Mouse (Mus musculus): ENCODE measurements around the gene Atp2a1.

Gene Atp2a1

DNA sequence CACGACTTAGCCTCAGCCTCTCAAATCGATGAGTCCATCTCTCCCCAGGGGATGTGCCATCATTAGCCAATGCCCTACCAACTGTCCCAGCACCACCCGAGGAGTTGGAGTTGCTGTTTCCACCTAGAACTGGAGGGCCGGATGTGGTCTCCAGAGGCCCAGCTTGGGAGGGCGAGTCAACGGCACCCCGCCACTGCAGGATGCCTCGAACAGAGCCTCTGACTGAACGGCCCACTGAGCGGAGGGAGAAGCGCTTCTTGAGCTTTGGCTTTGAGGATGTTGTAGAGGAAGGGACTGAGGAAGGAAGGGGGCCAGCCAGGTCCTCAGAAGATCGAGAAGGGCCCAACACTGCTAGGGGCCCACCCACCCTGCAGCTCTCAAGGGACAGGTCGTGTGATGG lies 9.4 kb upstream of the Atp2a1 start:
- no peak for DNase-seq

DNA sequence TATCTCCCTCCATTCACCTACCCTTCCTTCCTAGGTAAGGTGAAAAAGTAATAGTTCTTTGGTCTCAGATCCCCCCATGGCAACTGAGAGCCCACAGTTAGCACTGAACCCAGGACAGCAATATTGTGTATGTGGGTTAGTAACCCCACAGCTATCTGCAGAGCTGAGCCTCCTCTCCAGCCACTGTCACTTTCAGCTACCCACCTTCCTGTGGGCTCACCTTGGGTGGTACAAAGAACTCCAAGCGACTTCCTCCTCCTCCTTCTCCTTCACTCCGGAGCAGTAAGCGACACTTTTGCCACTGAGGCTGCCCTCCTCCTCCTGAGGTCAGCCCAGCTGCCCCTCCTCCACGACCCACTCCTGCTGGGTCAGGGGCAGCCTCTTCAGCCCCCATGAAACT lies 8.9 kb upstream of the Atp2a1 start:
- DNase-seq, result no peak

DNA sequence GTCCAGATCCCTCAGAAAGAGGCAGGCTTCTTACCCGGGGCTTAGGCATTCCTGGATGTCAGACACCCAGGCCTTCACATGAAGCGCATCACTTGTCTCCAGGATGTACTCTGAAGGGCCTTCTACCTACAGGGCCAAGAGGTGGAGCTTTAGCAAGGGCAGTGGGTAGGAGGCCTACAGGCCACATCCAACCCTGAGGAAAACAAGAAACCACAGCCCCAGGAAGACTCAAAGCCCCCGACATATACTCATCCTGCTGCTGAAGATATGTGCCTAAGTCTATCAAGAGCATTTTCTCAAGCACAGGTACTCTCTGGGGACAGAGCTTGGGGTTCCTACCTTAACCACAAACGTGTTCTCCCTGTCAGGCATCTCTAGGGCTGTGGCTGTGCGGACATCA lies 8.5 kb upstream of the Atp2a1 start:
- no peak for DNase-seq

DNA sequence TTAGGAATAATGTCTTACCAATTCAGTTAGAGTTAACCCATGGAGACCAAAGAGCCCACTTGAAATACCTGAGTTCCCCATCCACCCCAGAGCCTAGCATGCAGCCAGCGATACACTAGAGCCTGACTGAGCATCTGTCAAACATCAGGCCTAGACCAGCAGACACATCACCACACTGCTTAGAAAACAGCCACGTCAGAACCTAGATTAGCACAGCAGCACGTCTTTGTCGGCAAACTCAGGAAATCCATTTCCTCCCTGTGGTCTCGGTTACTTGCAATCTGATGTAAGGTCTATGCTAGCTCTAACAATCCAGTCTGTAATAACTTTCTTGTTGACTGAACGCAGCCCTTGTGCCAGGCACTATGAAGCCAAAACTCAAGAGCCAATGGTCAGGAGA lies 7.2 kb upstream of the Atp2a1 start:
- no peak for DNase-seq

DNA sequence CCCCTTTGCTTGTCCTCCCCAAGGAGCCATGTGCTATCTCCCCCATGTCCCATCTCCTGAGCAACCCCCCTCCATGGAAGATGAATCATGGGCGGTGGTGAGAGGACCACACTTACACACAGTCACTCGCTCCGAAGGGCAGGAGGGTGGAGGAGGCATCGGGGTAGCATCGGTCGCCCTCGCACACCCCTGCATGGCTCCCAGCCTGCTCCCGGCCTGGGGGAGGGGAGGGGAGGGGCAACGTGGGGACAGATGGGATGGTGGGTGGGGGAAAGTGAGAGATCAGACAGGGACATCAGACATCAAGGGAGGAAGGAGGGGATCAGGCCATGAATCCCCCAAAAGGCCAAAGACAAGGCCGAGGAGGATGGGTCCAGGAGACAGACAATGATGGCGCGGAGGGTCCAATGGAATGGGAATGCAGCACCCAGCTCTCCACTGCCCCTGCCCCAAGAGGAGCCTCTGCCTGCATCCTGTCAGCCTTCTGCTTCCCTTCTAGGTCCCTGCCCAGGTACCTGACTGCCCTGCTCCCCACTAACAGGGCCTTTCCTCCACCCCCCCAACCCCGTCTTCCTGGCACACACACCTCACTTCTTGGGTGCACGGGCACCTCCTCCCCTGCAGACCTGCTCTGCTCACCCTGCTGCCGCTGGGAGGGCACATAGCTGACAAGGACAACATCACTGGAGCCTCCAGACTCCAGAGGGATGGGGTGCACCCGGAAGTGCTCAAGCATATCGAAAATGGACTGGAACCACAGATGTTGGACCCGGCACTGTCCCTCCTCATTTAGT lies 5.1 kb upstream of the Atp2a1 start:
- no peak for DNase-seq

DNA sequence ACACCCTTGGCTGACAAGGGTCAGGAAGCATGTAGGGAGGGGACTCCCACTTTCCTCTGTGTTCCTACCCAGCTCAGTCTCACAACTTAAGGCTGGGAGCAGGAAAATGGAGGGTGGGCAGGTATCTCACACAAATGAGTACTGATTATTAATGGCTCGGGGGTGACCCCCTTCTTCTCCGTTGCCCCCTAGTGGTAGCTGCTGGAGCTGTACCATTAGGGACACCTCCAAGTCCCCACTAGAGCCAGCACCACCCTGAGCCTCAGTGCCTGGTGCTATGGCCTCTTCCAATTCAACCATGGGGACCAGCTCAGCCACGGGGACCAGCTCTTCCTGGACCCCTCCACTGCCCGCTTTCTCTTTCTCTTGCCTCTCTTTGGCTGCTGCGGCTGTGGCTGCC lies 4.4 kb upstream of the Atp2a1 start:
- DNase-seq, result peak; percentile 25 to 37

DNA sequence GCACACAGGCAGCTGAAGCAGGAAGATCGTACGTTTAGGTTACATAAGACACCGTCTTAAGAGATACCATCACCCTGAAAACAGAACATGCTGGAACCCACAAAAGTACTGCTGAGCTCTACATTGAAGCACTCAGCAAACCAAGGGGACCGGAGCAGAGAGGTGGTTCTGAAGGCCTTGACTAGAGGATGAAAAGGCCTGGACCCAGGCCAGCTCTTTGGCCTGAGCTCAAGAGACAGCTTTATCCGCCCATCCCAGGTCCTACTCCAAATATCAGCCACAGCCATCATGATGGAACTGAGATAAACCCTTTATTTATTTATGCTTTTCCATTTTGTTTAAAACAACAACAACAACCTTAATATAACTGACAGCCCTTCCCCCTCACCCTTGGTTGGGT lies 3.8 kb upstream of the Atp2a1 start:
- no peak for DNase-seq

DNA sequence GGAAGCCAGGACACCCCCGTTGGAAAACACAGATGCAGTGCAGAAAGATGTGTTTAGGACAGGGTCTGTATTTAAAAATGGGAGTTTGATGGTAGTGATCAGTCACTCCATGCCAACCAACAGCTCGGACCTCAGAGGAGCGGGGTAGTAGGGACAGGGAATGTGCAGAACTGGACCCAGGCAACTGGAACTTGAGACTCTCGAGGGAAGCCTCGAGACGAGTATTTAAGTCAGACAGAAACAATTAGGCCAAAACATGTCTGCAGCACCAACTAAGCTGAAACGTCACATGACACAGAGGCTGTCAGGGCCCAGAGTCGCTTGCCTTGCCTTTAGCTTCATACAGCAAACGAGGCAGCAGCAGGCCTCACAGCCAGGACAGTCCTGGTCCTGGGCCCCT lies 3.2 kb upstream of the Atp2a1 start:
- no peak for DNase-seq

DNA sequence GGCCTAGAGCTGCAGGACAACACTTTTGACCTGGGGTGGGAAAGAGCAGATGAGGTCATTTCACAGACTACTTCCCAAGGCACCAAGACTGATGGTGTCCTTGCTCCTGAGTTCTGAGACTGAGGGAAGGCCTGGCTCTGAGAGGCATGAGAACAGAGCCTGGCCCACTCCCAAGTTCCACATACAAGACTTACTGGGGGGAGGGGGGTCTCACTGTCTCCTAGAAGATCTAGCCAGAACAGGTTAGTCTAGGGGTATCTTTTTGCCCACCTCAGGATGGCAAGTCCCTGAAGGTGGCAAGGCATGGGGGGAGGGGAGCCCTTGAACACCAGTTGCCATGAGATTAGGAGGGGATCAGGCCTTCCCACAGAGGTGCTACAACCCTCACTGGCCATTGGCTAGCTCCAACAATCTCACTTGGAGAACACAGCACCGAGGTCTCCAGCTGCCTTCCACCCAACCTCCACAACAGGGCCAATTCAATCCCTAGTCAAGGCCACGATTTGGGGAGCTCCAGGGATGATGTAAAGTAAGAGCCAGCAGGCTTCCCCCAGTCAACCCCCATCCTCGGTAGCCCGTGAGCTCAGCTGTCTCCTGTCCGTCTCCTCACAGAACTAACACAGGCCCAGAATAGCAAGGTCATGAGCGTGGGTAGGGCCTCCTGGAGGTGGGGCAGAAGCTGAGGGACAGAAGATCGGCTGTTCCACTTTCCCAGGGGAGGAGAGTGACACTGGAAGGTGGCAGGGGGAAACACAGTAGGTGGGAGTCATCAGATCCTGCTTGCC lies 2.5 kb upstream of the Atp2a1 start:
- no peak for DNase-seq

DNA sequence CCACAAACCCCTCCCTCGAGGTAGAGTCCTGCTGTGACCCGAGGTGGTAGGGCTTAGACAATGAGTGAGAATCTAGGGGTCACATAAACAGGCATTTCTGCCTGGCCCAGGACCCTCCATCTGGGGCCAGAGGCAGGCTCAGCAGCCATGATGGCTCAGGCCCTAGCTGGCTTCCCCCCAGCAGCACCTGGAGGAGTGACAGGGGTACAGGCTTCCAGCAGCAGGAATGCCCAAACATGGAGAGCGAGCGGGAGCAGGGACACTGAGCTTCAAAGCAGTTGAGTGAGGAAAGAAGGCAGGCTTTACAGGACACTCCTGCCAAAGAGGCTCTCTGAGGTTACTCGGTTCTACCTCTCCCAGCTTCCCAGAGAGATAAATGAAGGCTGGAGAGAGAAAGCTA lies 1.9 kb upstream of the Atp2a1 start:
- no peak for DNase-seq

DNA sequence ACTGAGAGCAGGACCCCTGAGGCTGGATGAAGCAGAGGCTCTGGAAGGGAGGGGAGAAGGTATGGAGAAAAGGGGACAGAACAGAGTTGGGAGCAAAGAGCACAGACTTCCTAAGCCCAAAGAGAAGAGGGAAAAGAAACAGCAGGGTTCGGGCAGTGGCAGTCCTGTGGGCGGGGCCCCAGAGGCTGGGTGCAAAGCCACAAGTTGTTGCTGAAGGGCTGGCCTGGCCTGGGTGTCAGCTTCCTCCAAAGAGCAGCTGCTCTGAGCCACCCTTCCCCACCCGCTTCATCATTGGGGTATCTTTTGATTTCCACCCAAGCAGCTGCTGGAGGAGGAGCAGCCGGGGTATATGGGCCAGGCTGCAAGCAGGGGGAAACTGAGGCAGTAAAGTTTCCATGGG lies 1.2 kb upstream of the Atp2a1 start:
- DNase-seq, result no peak

DNA sequence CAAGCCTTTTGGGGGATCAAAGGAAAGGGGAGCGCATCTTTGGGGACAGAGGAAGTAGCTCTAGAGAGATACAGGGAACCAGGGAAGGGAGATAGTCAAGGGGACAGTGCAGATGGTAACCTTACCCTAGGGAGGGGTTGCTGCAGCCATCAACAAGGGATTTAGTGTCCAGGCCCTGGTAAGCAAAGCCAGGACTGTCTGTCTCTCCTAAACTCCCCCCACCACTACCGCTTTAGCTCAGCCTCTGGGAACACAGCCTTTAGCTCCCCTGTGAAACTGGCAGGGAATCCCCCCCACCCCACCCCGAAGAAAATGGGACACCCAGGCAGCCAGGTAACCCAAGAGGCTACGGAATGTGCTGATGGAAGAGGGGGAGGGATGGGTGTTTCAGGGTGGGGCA lies 639 bp upstream of the Atp2a1 start:
- DNase-seq, result no peak

DNA sequence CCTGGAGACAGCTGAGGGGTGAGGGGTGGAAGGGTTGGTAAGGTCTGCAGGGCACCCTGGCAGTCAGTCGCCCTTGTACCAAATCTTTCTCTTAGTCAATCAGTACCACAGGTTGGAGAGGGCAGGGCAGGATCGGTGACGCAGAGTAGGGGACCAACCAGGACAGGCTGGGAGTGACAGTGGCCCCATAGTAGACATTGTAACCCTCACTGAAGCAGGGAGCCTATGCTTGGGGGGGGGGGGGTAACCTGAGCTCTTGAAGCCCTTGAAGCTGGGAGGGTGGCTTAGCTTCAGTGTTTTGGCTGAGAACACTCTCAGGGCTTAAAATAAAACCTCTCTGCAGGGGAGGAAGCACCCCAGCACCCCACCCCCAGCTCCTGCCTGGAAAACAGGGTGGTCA lies 1.3 kb downstream of the Atp2a1 start:
- DNase-seq, result no peak

DNA sequence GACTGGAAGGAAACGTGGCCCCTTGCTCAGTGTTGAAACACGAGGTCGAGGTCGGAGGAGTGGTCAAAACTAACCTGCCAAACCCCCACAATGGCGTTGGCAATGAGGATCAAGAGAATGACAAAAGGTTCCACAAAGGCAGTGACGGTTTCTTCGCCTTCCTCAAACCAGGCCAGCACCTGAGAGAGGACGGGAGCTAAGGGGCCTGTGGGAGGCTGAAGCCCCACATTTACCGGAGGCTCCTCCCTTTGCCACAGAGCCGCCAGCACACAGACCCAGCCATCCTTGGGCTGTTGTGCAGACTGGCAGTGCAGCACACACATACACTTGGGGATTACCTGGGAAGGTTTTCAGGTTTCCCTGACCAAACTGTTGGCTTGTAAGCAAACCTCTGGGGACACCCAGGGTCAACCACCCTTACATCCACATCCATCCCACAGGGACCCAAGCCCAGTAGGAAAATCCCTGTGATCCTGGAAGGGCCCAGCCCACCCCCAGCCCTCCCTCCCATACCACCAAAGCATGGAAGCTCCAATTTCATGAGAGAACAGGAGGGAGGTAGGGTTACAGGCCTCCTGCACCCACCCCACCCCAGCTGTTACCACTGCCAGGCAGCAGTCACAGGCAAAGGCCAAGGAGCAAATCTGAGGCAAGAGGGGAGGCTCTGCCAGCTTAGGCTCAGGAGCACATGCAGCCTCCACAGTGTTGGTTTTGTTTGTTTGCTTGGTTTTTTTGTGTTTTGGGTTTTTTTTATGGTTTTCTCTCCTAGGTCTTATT lies 2.1 kb downstream of the Atp2a1 start:
- no peak for DNase-seq

DNA sequence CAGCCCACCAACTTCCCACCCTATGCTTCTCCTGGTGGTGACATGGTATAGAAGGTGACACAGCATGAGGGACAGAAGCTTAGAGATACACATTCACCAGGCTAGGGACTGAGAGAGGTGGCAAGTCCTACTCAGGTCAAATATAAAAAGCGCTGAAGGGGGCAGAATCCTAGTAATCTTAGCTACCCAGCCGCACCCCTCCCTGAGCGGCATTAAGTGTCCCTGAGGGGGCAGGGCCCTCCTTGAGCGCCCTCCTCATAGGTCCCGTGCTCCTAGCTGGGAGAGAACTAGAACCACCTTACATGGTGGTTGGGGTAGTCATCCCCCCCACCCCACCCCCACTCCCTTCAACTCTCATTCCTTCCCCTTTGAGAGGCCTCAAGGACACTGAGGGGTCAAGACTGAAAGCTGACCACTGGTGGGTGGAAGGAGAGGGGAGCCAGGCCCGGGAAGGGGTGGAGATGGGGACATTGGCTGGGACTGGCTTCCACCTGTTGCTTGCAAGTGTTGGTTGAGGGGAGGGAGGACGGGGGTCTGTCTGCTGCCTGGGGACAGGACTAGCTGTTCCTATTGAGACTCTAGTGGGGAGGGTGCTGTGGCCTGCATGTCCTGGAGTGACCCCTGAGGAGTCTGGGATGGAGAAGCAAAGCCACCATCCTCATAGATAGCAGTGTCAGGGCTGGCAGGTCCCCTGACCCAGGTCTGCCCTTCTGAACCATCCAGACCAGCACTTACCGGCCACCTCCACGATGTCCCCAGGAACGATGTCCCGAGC lies 3.9 kb downstream of the Atp2a1 start:
- DNase-seq, result no peak

DNA sequence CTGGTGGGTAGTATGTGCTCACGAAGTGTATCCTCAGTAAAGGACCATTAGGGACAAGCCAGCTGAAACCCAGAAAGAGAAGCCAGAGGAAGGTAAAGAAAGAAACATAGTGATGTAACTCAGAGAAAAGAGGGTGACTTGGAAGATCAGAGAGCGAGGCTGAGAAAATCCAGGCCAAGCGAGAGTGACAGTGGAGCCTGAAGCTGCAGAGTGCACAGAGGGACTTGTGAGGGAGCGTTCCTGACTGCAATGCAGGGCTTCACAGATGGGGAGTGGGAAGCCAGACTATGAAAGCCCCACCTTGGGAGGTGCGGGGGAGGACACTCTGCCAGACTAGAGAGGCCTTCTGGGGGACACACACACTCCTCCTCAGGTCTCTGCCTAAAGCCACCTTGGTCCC lies 4.7 kb downstream of the Atp2a1 start:
- DNase-seq, result no peak

DNA sequence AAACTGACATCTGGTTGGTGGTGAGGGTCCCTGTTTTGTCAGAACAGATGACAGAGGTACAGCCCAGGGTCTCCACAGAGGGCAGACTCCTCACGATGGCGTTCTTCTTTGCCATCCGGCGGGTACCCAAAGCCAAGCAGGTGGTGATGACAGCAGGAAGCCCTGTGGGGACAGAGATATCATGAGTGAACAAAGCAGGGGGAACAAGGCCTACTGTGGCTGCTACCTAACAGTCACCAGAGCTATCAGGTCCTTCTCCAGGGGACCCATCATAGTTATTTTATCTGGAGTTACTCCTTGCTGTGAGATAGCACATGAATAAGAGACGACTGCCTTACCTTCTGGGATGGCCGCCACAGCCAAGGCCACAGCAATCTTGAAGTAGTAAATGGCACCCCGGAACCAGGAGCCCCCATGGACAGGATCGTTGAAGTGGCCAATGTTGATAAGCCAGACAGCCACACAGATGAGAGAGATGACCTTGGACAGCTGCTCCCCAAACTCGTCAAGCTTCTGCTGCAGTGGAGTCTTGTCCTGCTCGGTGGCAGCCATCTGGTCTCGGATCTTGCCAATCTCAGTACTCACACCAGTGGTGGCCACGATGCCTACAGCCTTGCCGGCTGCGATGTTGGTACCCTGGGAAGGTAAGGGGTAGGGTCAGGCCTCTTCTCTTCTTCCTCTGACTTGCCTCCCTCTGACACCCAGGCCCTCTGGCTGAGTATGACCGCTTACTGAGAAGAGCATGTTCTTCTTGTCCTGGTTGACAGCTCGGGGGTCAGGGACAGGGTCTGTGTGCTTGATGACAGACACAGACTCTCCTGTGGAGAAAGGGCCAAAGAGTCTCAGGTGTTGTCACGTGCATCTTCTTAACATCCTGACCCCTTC lies 6.3 kb downstream of the Atp2a1 start:
- DNase-seq, result no peak

DNA sequence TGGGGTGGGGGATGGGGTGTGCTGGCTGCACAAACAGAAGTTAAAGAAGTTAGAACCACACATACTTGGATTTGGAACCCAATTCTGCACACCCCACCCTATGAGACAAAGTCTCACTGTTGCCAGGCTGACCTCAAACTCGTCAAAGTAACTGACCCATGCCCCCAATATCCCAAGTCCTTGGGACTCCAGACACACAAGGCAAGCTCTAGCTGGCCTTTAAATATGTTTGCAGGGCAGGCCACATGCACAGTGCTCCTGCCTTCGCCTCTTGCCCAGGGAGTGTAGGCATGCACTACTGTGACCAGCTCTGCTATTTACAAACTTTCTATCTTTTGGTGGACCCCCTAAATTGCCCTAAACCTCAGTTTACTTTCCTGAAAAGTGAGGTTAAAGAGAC lies 7.7 kb downstream of the Atp2a1 start:
- DNase-seq, result no peak

DNA sequence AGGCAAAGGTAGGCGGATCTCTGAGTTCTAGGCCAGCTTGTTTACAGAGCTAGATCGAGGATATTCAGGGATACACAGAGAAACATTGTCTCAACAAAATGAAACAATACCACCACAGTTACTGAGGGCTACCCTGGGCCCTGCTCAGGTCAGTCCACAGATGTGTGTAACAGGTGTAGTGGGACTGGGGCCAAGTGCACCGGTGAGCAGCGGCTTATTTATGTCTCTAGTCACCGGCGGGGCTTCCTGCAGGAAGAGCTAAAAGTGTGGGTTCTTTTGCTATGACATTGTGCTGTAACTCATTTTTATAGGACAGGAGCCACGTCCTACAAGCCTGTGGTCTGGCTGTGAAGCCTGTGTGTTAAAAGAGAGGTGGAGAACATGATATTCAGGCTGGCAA lies 9.0 kb downstream of the Atp2a1 start:
- DNase-seq, result no peak

DNA sequence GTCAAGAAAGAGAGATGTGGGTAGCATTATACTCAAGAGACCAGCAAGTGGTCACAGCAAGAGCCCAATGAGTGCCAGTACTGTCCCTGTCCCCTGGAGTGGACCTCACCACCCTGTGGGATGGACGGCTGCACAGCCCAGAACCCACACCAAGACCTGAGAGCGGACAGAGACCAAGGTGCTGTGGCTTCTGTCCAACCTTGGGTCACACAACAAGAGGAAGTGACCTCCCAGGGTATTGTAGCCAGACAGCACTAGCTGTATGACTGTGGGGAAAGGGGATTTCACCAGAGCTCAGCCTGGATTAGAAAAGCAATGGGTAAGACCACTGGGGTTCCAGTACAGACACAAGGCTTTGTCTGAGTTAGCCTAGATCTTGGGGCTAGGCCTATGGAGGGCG lies 10.7 kb downstream of the Atp2a1 start:
- DNase-seq, result no peak

DNA sequence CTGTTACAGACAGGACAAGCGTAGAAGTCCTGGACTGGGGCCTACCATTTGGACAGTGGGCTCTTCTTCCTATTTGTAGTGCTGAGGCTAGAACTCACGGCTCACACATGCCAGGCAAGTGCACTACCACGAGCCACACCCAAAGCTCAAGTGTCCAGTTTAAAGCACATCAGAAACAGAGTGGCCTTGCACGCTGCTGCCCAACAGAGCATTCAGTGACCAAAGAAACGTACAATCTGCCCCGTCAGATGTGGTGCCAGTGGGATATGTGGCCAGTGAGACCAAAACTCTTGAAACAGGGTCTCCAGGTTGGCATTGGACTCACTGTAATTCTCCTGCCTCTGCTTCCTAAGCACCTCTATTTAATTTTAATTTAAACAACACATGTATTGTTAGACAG lies 12.3 kb downstream of the Atp2a1 start:
- no peak for DNase-seq

DNA sequence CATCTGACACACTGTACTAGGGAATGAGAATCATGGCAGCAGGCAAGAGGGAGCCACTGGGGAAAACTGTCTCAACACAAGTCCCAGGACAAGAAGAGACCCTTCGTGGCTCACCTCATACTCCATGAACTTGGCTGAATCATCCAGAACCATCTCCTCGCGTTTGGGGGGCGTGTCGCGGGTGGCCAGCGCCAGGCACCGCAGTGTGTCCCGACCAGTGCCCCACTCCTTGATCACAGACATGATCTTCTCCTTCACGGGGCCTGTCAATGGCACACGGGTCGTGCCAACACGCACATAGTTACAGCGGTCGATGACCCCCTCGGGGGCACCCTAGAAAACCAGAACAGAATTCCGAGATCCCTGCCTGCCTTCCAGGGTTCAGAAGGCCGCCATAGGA lies 12.9 kb downstream of the Atp2a1 start:
- no peak for DNase-seq
